Mouse (Mus musculus) leukemia stem cell, adult 10-12 weeks (primary cell): ENCODE data around the gene Arpc2. TPM values are rescaled to one million over a fixed set of nuclear protein-coding genes. Genes with fewer than 3 reads are reported as not detected.

Experiments used
- polyA plus RNA-seq: library from polyadenylated mRNA; stranded (reverse); fragments of >175 nt; gene quantifications from 2 replicates; pipeline ENCODE4 v1.2.3, GENCODE M21; 2012; ENCODE audit warnings: low replicate concordance

Gene Arpc2
- polyA plus RNA-seq = 420 and 983 TPM in 2 replicates

GRCm38 (mm10) chr1:74235938-74236589 is at the start of gene Arpc2:
Gene Arpc2 (plus strand): TSS chr1:74236084.

GRCm38 (mm10) chr1:74194445-74194844 is 41.4 kb upstream of the Arpc2 start, which contains the start of gene Cxcr1:
Gene Cxcr1 (minus strand): TSS chr1:74194631.

GRCm38 (mm10) chr1:74278538-74278937 is 42.7 kb downstream of the Arpc2 start, which contains the start of gene Gpbar1:
Gene Gpbar1 (plus strand): TSS chr1:74278550.

GRCm38 (mm10) chr1:74284543-74285160 is 48.8 kb downstream of the Arpc2 start, which contains the start of the genes Aamp and Pnkd:
Gene Aamp (minus strand): TSS chr1:74284738.
Gene Pnkd (plus strand): TSS chr1:74284930.

GRCm38 (mm10) chr1:74305522-74305921 is 69.6 kb downstream of the Arpc2 start, which contains the start of gene Tmbim1:
Gene Tmbim1 (minus strand): TSS chr1:74305622.

Other genes with a start within 250 kb of the Arpc2 start
- 43.8 and 60.2 TPM in 2 replicates for gene Tns1, start 111.6 kb upstream of the Arpc2 start, polyA plus RNA-seq
- not detected in 2 replicates for gene Rufy4, start 110.5 kb upstream of the Arpc2 start, polyA plus RNA-seq
- 0.41 and 0.65 TPM in 2 replicates for gene Cxcr2, start 82.1 kb upstream of the Arpc2 start, polyA plus RNA-seq
- gene Cxcr1, start 41.5 kb upstream of the Arpc2 start, polyA plus RNA-seq = not detected in 2 replicates
- not detected in 2 replicates for gene Gpbar1, start 42.5 kb downstream of the Arpc2 start, polyA plus RNA-seq
- gene Aamp, start 48.7 kb downstream of the Arpc2 start, polyA plus RNA-seq = 128 and 183 TPM in 2 replicates
- 42.6 and 93.9 TPM in 2 replicates for gene Pnkd, start 48.8 kb downstream of the Arpc2 start, polyA plus RNA-seq
- 140 and 267 TPM in 2 replicates for gene Tmbim1, start 69.5 kb downstream of the Arpc2 start, polyA plus RNA-seq
- gene Catip, start 126.0 kb downstream of the Arpc2 start, polyA plus RNA-seq = 0.09 TPM in 1 of 2 replicates, not detected in the other
- 46.8 and 89.8 TPM in 2 replicates for gene Slc11a1, start 139.1 kb downstream of the Arpc2 start, polyA plus RNA-seq
- 209 and 292 TPM in 2 replicates for gene Ctdsp1, start 155.4 kb downstream of the Arpc2 start, polyA plus RNA-seq
- not detected in 2 replicates for gene Vil1, start 173.3 kb downstream of the Arpc2 start, polyA plus RNA-seq